Mouse (Mus musculus): Measurements from ENCODE around the gene Nlrp4c. TPM values are rescaled to one million over a fixed set of nuclear protein-coding genes. Genes with fewer than 3 reads are reported as not detected.
A peak's percentile ranks its signal among the peaks of the same experiment; 100 is the strongest.
"Not testable (repeated sequence)": the region's sequence is repeated elsewhere in the genome, so short reads cannot be mapped to it uniquely, and the experiment has no call there.

The Nlrp4c gene
- total RNA-seq (2014; fragmentation: Nextera tagmentation) (not detected in 2 replicates), total RNA-seq (2017) (not detected in 2 replicates)

- no peak for ATAC-seq (replicated peaks; ENCODE audit: poor library complexity, severe bottlenecking)
Observed at GRCm38 (mm10) chr7:6044861-6045260, at the start of gene Nlrp4c. Nlrp4c (plus strand) TSS chr7:6045161.

GRCm38 (mm10) chr7:6010910-6011309, 34.1 kb upstream of the Nlrp4c start, which contains the start of gene Vmn1r65:
Vmn1r65 (minus strand) TSS chr7:6011010.
- no peak for ATAC-seq (replicated peaks; ENCODE audit: poor library complexity, severe bottlenecking)

- ATAC-seq (replicated peaks; ENCODE audit: poor library complexity, severe bottlenecking) = no peak
Observed at GRCm38 (mm10) chr7:6119501-6119900, 74.5 kb downstream of the Nlrp4c start.

GRCm38 (mm10) chr7:6120104-6120503, 75.1 kb downstream of the Nlrp4c start:
- ATAC-seq (replicated peaks; ENCODE audit: poor library complexity, severe bottlenecking) = peak; percentile 57; the same call in 1 of the 2 replicates

- ATAC-seq (replicated peaks; ENCODE audit: poor library complexity, severe bottlenecking) = not testable (repeated sequence)
Observed at GRCm38 (mm10) chr7:6121128-6121527, 76.2 kb downstream of the Nlrp4c start.

GRCm38 (mm10) chr7:6126690-6127448, 81.9 kb downstream of the Nlrp4c start:
- peak; percentile 92 for ATAC-seq (replicated peaks; ENCODE audit: poor library complexity, severe bottlenecking)

GRCm38 (mm10) chr7:6130346-6130745, 85.4 kb downstream of the Nlrp4c start:
- no peak for ATAC-seq (replicated peaks; ENCODE audit: poor library complexity, severe bottlenecking)

- ATAC-seq (replicated peaks; ENCODE audit: poor library complexity, severe bottlenecking) = no peak
Observed at GRCm38 (mm10) chr7:6132646-6133045, 87.7 kb downstream of the Nlrp4c start.

GRCm38 (mm10) chr7:6136497-6136896, 91.5 kb downstream of the Nlrp4c start:
- ATAC-seq (replicated peaks; ENCODE audit: poor library complexity, severe bottlenecking) = no peak; the same call in 1 of the 2 replicates

GRCm38 (mm10) chr7:6139295-6139694, 94.3 kb downstream of the Nlrp4c start:
- no peak for ATAC-seq (replicated peaks; ENCODE audit: poor library complexity, severe bottlenecking)

GRCm38 (mm10) chr7:6143991-6144531, 99.1 kb downstream of the Nlrp4c start:
- peak; percentile 49 for ATAC-seq (replicated peaks; ENCODE audit: poor library complexity, severe bottlenecking)

GRCm38 (mm10) chr7:6145423-6146188, 100.6 kb downstream of the Nlrp4c start:
- peak; percentile 14; the same call in 1 of the 2 replicates for ATAC-seq (replicated peaks; ENCODE audit: poor library complexity, severe bottlenecking)

GRCm38 (mm10) chr7:6146194-6146981, 101.4 kb downstream of the Nlrp4c start:
- no peak for ATAC-seq (replicated peaks; ENCODE audit: poor library complexity, severe bottlenecking)

- no peak for ATAC-seq (replicated peaks; ENCODE audit: poor library complexity, severe bottlenecking)
Observed at GRCm38 (mm10) chr7:6146982-6147325, 102.0 kb downstream of the Nlrp4c start.

- no peak for ATAC-seq (replicated peaks; ENCODE audit: poor library complexity, severe bottlenecking)
Observed at GRCm38 (mm10) chr7:6147688-6148087, 102.7 kb downstream of the Nlrp4c start.

- ATAC-seq (replicated peaks; ENCODE audit: poor library complexity, severe bottlenecking) = no peak
Observed at GRCm38 (mm10) chr7:6151266-6151665, 106.3 kb downstream of the Nlrp4c start.

GRCm38 (mm10) chr7:6152036-6152435, 107.1 kb downstream of the Nlrp4c start:
- no peak for ATAC-seq (replicated peaks; ENCODE audit: poor library complexity, severe bottlenecking)

GRCm38 (mm10) chr7:6153131-6153530, 108.2 kb downstream of the Nlrp4c start:
- no peak for ATAC-seq (replicated peaks; ENCODE audit: poor library complexity, severe bottlenecking)

- no peak for ATAC-seq (replicated peaks; ENCODE audit: poor library complexity, severe bottlenecking)
Observed at GRCm38 (mm10) chr7:6154164-6154563, 109.2 kb downstream of the Nlrp4c start.

Measured in granulocyte monocyte progenitor cell, adult 5-6 weeks (primary cell).